Mouse (Mus musculus): ENCODE data around the gene Tex19.1. TPM values are rescaled to one million over a fixed set of nuclear protein-coding genes. Genes with fewer than 3 reads are reported as not detected.

Tex19.1 gene
- polyA plus RNA-seq, 1 experiment from 2014 or later: not detected

GRCm38 (mm10) chr11:121159971-121160370, 14.0 kb downstream of the Tex19.1 start, which contains the start of gene Uts2r:
Gene Uts2r, plus strand, starts transcription at chr11:121160271.
- Histone ChIP-seq H3K9me3 (ENCODE audit: control insufficient read depth, low read length) (no peaks in the 10 kb centered on the region), H3K27me3 (replicated peaks; ENCODE audit: control insufficient read depth, insufficient read depth, low read length) (peaks cover 35% of the 10 kb centered on the region), H3K9ac (ENCODE audit: low read length) (no peak within 1 kb of the TSS), H3K4me3 (ENCODE audit: low read depth, low read length) (no peak within 1 kb of the TSS), H3K36me3 (ENCODE audit: control insufficient read depth, insufficient read depth, low read length) (no peaks in the 10 kb centered on the region), H3K4me2 (ENCODE audit: low read length) (no peak within 1 kb of the TSS), H3K27ac (ENCODE audit: low read depth) (no peak within 1 kb of the TSS), H3K4me1 (replicated peaks; ENCODE audit: control insufficient read depth, insufficient read depth, low read length) (peaks cover 6% of the 10 kb centered on the region; the same call in 1 of the 2 replicates)
- ATAC-seq (replicated peaks; ENCODE audit: low FRiP score, low TSS enrichment, low read depth): no peak
- 85% methylated on average over 5 of the region's 5 CpGs for WGBS
- no peak for DNase-seq (ENCODE audit: low spot score)

GRCm38 (mm10) chr11:121160636-121161346, 14.8 kb downstream of the Tex19.1 start:
- no peak overlapping the region for H3K4me3 ChIP-seq (ENCODE audit: low read depth, low read length)

GRCm38 (mm10) chr11:121163751-121164150, 17.8 kb downstream of the Tex19.1 start:
- Histone ChIP-seq H3K4me3 (ENCODE audit: low read depth, low read length) (no peak overlapping the region), H3K9ac (ENCODE audit: low read length) (no peak overlapping the region), H3K9me3 (ENCODE audit: control insufficient read depth, low read length) (no peaks in the 10 kb centered on the region), H3K27ac (ENCODE audit: low read depth) (no peak overlapping the region), H3K4me2 (ENCODE audit: low read length) (no peak overlapping the region), H3K36me3 (ENCODE audit: control insufficient read depth, insufficient read depth, low read length) (no peaks in the 10 kb centered on the region), H3K4me1 (replicated peaks; ENCODE audit: control insufficient read depth, insufficient read depth, low read length) (no peaks in the 10 kb centered on the region), H3K27me3 (replicated peaks; ENCODE audit: control insufficient read depth, insufficient read depth, low read length) (no peaks in the 10 kb centered on the region; the same call in 1 of the 2 replicates)
- no peak for ATAC-seq (replicated peaks; ENCODE audit: low FRiP score, low TSS enrichment, low read depth)
- 86% methylated on average over 4 of the region's 4 CpGs for WGBS
- no peak for DNase-seq (ENCODE audit: low spot score)

More at GRCm38 (mm10) chr11:121160636-121161346, 14.8 kb downstream of the Tex19.1 start:
- Histone ChIP-seq H3K9ac (ENCODE audit: low read length) (no peak overlapping the region), H3K36me3 (ENCODE audit: control insufficient read depth, insufficient read depth, low read length) (no peaks in the 10 kb centered on the region), H3K4me2 (ENCODE audit: low read length) (no peak overlapping the region), H3K27me3 (replicated peaks; ENCODE audit: control insufficient read depth, insufficient read depth, low read length) (peaks cover 27% of the 10 kb centered on the region), H3K27ac (ENCODE audit: low read depth) (no peak overlapping the region), H3K9me3 (ENCODE audit: control insufficient read depth, low read length) (no peaks in the 10 kb centered on the region), H3K4me1 (replicated peaks; ENCODE audit: control insufficient read depth, insufficient read depth, low read length) (peaks cover 6% of the 10 kb centered on the region; the same call in 1 of the 2 replicates)
- DNase-seq (ENCODE audit: low spot score) (no peak), ATAC-seq (replicated peaks; ENCODE audit: low FRiP score, low TSS enrichment, low read depth) (no peak)
- 92% methylated on average over 25 of the region's 26 CpGs for WGBS

GRCm38 (mm10) chr11:121173203-121173602, 27.3 kb downstream of the Tex19.1 start:
- H3K27ac ChIP-seq (ENCODE audit: low read depth): no peak overlapping the region
- H3K4me3 ChIP-seq (ENCODE audit: low read depth, low read length): no peak overlapping the region
- no peak for ATAC-seq (replicated peaks; ENCODE audit: low FRiP score, low TSS enrichment, low read depth)
- H3K27me3 ChIP-seq (replicated peaks; ENCODE audit: control insufficient read depth, insufficient read depth, low read length): no peaks in the 10 kb centered on the region
- no peaks in the 10 kb centered on the region for H3K36me3 ChIP-seq (ENCODE audit: control insufficient read depth, insufficient read depth, low read length)
- H3K9me3 ChIP-seq (ENCODE audit: control insufficient read depth, low read length): no peaks in the 10 kb centered on the region
- H3K4me2 ChIP-seq (ENCODE audit: low read length): no peak overlapping the region
- no peak for DNase-seq (ENCODE audit: low spot score)
- WGBS: 90% methylated on average over 5 of the region's 5 CpGs
- H3K9ac ChIP-seq (ENCODE audit: low read length): no peak overlapping the region
- H3K4me1 ChIP-seq (replicated peaks; ENCODE audit: control insufficient read depth, insufficient read depth, low read length): no peaks in the 10 kb centered on the region

GRCm38 (mm10) chr11:121174234-121174633, 28.3 kb downstream of the Tex19.1 start:
- Histone ChIP-seq H3K4me3 (ENCODE audit: low read depth, low read length) (no peak overlapping the region), H3K27me3 (replicated peaks; ENCODE audit: control insufficient read depth, insufficient read depth, low read length) (no peaks in the 10 kb centered on the region), H3K36me3 (ENCODE audit: control insufficient read depth, insufficient read depth, low read length) (no peaks in the 10 kb centered on the region), H3K9ac (ENCODE audit: low read length) (no peak overlapping the region), H3K4me1 (replicated peaks; ENCODE audit: control insufficient read depth, insufficient read depth, low read length) (no peaks in the 10 kb centered on the region), H3K9me3 (ENCODE audit: control insufficient read depth, low read length) (no peaks in the 10 kb centered on the region), H3K27ac (ENCODE audit: low read depth) (no peak overlapping the region), H3K4me2 (ENCODE audit: low read length) (no peak overlapping the region)
- ATAC-seq (replicated peaks; ENCODE audit: low FRiP score, low TSS enrichment, low read depth) (no peak), DNase-seq (ENCODE audit: low spot score) (no peak)
- 53% methylated on average over 3 of the region's 3 CpGs for WGBS

GRCm38 (mm10) chr11:121176285-121177270, 30.6 kb downstream of the Tex19.1 start:
- Histone ChIP-seq H3K9ac (ENCODE audit: low read length) (no peak overlapping the region), H3K4me2 (ENCODE audit: low read length) (no peak overlapping the region), H3K27me3 (replicated peaks; ENCODE audit: control insufficient read depth, insufficient read depth, low read length) (no peaks in the 10 kb centered on the region), H3K4me1 (replicated peaks; ENCODE audit: control insufficient read depth, insufficient read depth, low read length) (no peaks in the 10 kb centered on the region), H3K36me3 (ENCODE audit: control insufficient read depth, insufficient read depth, low read length) (no peaks in the 10 kb centered on the region; the same call in 1 of the 2 replicates), H3K4me3 (ENCODE audit: low read depth, low read length) (no peak overlapping the region), H3K27ac (ENCODE audit: low read depth) (no peak overlapping the region), H3K9me3 (ENCODE audit: control insufficient read depth, low read length) (no peaks in the 10 kb centered on the region)
- DNase-seq (ENCODE audit: low spot score) (peak; percentile 70), ATAC-seq (replicated peaks; ENCODE audit: low FRiP score, low TSS enrichment, low read depth) (peak; percentile 58)
- 52% methylated on average over 12 of the region's 12 CpGs for WGBS

- no peaks in the 10 kb centered on the region for H3K4me1 ChIP-seq (replicated peaks; ENCODE audit: control insufficient read depth, insufficient read depth, low read length)
- ATAC-seq (replicated peaks; ENCODE audit: low FRiP score, low TSS enrichment, low read depth) (no peak), DNase-seq (ENCODE audit: low spot score) (no peak)
- no peaks in the 10 kb centered on the region; the same call in 1 of the 2 replicates for H3K36me3 ChIP-seq (ENCODE audit: control insufficient read depth, insufficient read depth, low read length)
- 88% methylated on average over 3 of the region's 3 CpGs for WGBS
- no peak overlapping the region for H3K4me3 ChIP-seq (ENCODE audit: low read depth, low read length)
- H3K9ac ChIP-seq (ENCODE audit: low read length): no peak overlapping the region
- H3K27ac ChIP-seq (ENCODE audit: low read depth): no peak overlapping the region
- H3K9me3 ChIP-seq (ENCODE audit: control insufficient read depth, low read length): no peaks in the 10 kb centered on the region
- no peak overlapping the region for H3K4me2 ChIP-seq (ENCODE audit: low read length)
- no peaks in the 10 kb centered on the region for H3K27me3 ChIP-seq (replicated peaks; ENCODE audit: control insufficient read depth, insufficient read depth, low read length)
Measured at GRCm38 (mm10) chr11:121189681-121190080, 43.7 kb downstream of the Tex19.1 start.

GRCm38 (mm10) chr11:121192742-121193141, 46.8 kb downstream of the Tex19.1 start:
- H3K27me3 ChIP-seq (replicated peaks; ENCODE audit: control insufficient read depth, insufficient read depth, low read length): no peaks in the 10 kb centered on the region
- H3K9me3 ChIP-seq (ENCODE audit: control insufficient read depth, low read length): no peaks in the 10 kb centered on the region
- 69% methylated on average over 2 of the region's 2 CpGs for WGBS
- H3K4me2 ChIP-seq (ENCODE audit: low read length): no peak overlapping the region
- no peaks in the 10 kb centered on the region for H3K4me1 ChIP-seq (replicated peaks; ENCODE audit: control insufficient read depth, insufficient read depth, low read length)
- no peak for ATAC-seq (replicated peaks; ENCODE audit: low FRiP score, low TSS enrichment, low read depth)
- H3K27ac ChIP-seq (ENCODE audit: low read depth): no peak overlapping the region
- no peak overlapping the region for H3K9ac ChIP-seq (ENCODE audit: low read length)
- H3K36me3 ChIP-seq (ENCODE audit: control insufficient read depth, insufficient read depth, low read length): no peaks in the 10 kb centered on the region; the same call in none of the 2 replicates
- no peak for DNase-seq (ENCODE audit: low spot score)
- no peak overlapping the region for H3K4me3 ChIP-seq (ENCODE audit: low read depth, low read length)
